Mouse (Mus musculus) 3T3-L1 (cell line): ENCODE results near the gene Slc13a2.

ENCODE experiments used
- DNase-seq: peaks from one replicate; pipeline ENCODE4 v3.0.0-alpha.2; 2015; ENCODE audit warnings: low read depth, low spot score

Slc13a2 gene

DNA sequence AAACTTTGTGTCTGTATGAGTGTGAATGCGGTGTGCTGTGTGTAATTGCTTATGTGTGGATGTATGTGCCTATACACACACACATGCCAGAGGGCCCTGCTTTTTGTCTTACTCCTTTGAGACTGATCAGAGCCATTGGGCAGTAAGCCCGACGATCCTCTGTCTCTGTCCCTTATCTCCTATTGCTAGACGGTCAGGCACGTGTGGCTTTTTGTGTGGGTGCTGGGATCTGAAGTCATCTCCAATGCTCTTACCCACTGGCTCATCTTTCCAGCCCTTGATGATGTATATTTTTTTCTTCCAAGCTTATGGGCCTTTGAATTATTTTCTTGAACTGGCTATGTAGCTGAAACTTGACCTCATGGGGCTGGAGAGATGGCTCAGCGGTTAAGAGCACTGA, 67.1 kb downstream of the Slc13a2 start:
- DNase-seq = no peak

DNA sequence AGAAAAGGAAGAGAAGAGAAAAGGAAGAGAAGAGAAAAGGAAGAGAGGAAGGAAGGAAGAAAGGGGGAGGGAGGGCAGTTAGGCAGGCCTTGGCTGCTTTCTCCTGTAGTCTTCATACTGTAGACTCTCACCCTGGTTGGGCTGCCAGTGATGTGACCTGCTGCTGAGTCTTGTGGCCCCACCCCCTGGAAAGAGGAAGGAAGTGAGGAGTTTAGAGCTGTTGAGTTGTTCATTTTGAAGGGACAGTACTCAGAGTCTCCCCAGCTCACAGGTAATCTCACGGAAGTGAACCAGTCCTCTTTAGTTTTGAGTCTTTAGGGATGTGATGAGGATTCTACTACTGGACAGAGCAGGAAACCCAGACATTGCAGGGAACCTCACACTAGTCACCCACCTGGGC, 68.9 kb downstream of the Slc13a2 start:
- DNase-seq = no peak

DNA sequence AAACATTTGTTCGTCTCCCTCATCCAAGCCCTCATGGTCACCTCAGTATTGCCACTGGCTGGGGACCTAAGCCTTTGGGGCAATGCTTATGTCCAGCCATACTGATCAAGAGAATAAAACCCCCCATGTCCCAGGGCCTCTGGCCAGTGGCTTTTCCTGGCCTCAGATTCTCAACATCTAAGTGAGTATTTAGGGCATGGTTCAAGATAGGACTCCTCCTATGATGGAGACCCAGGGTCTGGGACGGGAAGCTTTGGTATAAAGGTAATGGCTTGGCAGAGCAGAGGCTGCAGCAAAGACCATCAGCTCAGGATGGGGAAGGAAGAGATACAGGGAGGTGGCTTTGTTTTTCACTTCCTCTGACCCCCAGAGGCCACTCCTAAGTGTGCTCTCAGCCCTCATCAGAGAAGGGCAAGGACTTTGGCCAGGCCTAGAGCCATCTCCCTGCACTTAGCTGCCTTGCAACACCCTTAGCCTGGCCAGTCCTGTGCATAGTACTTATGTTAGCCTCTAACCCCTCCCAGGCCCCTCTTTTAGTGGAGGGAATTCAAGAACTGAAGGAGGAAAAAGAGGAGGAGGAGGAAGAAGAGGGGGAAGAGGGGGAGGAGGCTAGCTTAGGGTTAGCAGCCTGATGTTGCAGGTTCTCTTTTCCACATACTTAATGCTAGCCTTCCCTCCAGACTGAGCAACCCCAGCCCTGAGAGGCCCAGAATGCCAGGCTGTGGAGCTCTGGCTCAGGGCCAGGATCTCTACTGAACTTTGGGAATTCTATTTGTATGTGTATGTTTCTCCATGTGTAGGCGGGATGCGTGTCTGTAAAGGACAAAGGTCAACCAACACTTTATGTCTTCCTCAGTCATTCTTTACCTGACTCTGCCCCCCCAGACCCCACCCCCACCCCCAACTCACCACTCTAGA, 72.3 kb downstream of the Slc13a2 start:
- DNase-seq = no peak

DNA sequence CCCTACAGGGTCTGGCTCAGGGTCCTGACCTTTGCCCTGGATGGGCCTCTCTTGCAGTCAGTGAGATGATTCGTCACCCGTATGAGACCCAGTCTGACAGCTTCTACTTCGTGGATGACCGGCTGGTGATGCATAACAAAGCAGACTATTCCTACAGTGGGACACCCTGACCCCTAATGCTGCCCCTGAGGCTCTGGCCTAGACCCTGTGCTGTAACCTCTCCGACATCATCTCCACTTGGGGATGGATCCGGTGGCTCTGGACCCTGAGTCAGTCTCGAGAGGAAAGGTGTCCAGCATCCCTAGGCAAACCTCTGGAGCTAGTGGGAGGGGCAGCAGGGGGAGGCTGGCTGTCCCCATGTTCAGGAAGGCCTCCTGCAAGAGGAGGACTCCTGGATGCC, 73.5 kb downstream of the Slc13a2 start:
- DNase-seq = no peak

DNA sequence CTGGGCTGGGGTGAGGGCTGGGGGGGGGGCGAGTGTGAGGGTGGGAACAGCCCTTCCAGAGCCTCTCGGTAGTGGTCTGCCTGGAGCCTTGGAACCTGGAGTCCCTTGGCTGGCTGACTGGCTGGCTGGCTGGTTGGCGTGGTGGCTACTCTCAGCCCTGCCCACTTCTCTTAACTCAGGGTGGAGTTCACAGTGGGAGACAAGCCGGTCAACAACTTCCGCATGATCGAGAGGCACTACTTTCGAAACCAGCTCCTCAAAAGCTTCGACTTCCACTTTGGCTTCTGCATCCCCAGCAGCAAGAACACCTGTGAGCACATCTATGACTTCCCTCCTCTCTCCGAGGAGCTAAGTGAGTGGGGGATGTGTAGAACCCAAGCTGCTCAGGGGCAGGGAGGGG, 74.1 kb downstream of the Slc13a2 start:
- no peak for DNase-seq
